Mouse (Mus musculus): Measurements from ENCODE around the gene Spryd7. TPM values are rescaled to one million over a fixed set of nuclear protein-coding genes. Genes with fewer than 3 reads are reported as not detected.

The Spryd7 gene
- polyA plus RNA-seq, 1 experiment from 2014 or later, result 39.8 TPM

Other genes with a start within 250 kb of the Spryd7 start
- 0.28 and 0.33 TPM in 2 replicates for gene Arl11, start 247.1 kb downstream of the Spryd7 start, polyA plus RNA-seq (2015; fragmentation: Nextera tagmentation; extraction: Ambion mirVana)
- 11.1 TPM in 2 replicates for gene Ebpl, start 196.4 kb downstream of the Spryd7 start, polyA plus RNA-seq (2015; fragmentation: Nextera tagmentation; extraction: Ambion mirVana)
- 82.1 TPM in 2 replicates for gene Kpna3, start 117.0 kb downstream of the Spryd7 start, polyA plus RNA-seq (2015; fragmentation: Nextera tagmentation; extraction: Ambion mirVana)
- gene Trim13, start 41.4 kb upstream of the Spryd7 start, polyA plus RNA-seq (2015; fragmentation: Nextera tagmentation; extraction: Ambion mirVana), result 65.6 and 65.8 TPM in 2 replicates
- 3.1 and 4.0 TPM in 2 replicates for gene Kcnrg, start 50.6 kb upstream of the Spryd7 start, polyA plus RNA-seq (2015; fragmentation: Nextera tagmentation; extraction: Ambion mirVana)